Comparison of ENCODE assay signal across 8 mouse cellular contexts in genomic region chr14:45389194-45389593, GRCm38 (mm10). TPM values are rescaled to one million over a fixed set of nuclear protein-coding genes. Genes with fewer than 3 reads are reported as not detected.
DNase-seq lines count a peak whose midpoint lies in the region; ATAC-seq and TF ChIP-seq lines count a peak whose summit lies in the region.

No protein-coding gene starts in this region.

- H3K9me3 ChIP-seq in kidney, postnatal 0 days (replicated peaks; ENCODE audit: low read length): no peaks in the 10 kb centered on the region
- H3K9me3 ChIP-seq in midbrain, postnatal 0 days (ENCODE audit: low read length): no peaks in the 10 kb centered on the region

- no peak for TF ChIP-seq CTCF in kidney, postnatal 0 days (IDR thresholded peaks at IDR 0.05; ENCODE audit: low read depth)
- no peak for TF ChIP-seq CTCF in midbrain, postnatal 0 days (IDR thresholded peaks at IDR 0.05)

- peaks cover 13% of the 10 kb centered on the region; the same call in 1 of the 2 replicates for H3K4me1 ChIP-seq in kidney, postnatal 0 days (replicated peaks; ENCODE audit: insufficient read depth, low read length)
- H3K4me1 ChIP-seq in midbrain, postnatal 0 days (ENCODE audit: insufficient read depth, low read length): peaks cover 3% of the 10 kb centered on the region; the same call in 1 of the 2 replicates

- DNase-seq in kidney, postnatal 0 days (ENCODE audit: low spot score): no peak
- DNase-seq in kidney, postnatal 10 days: no peak
- no peak for DNase-seq in midbrain, postnatal 0 days (ENCODE audit: low spot score)
- DNase-seq in left cerebral cortex, adult 9 months (ENCODE audit: low spot score in 2 of 2): no peak
- DNase-seq in frontal cortex, adult 2 months (ENCODE audit: extremely low spot score in 1 of 2, low spot score in 1 of 2): no peak
- no peak for DNase-seq in cerebellum, postnatal 10 days

- peak; percentile 14; the same call in 1 of the 2 replicates for ATAC-seq in kidney, postnatal 0 days (replicated peaks; ENCODE audit: low FRiP score, low read depth)
- ATAC-seq in common myeloid progenitor, adult 5-6 weeks (replicated peaks; ENCODE audit: low read depth, poor library complexity, severe bottlenecking): peak; percentile 19; the same call in 1 of the 2 replicates
- peak; percentile 36 for ATAC-seq in inflammation-experienced regulatory T-cells, adult 6 months
- peak; percentile 61; the same call in 1 of the 2 replicates for ATAC-seq in midbrain, postnatal 0 days (ENCODE audit: low FRiP score)

- no peaks in the 10 kb centered on the region for H3K27me3 ChIP-seq in kidney, postnatal 0 days (ENCODE audit: insufficient read depth, low read length)
- no peaks in the 10 kb centered on the region for H3K27me3 ChIP-seq in midbrain, postnatal 0 days (ENCODE audit: insufficient read depth, low read length)

- H3K9ac ChIP-seq in kidney, postnatal 0 days (ENCODE audit: low read depth, low read length): peak overlapping the region; percentile 91
- peak overlapping the region; percentile 83 for H3K9ac ChIP-seq in midbrain, postnatal 0 days (replicated peaks; ENCODE audit: low read length, poor library complexity, severe bottlenecking)

- peak overlapping the region; percentile 92 for H3K4me3 ChIP-seq in kidney, postnatal 0 days (replicated peaks; ENCODE audit: low read depth, low read length)
- peak overlapping the region; percentile 70 for H3K4me3 ChIP-seq in midbrain, postnatal 0 days (ENCODE audit: low read depth, low read length)

- H3K4me2 ChIP-seq in kidney, postnatal 0 days (ENCODE audit: low read length): peak overlapping the region; percentile 91
- peak overlapping the region; percentile 79 for H3K4me2 ChIP-seq in midbrain, postnatal 0 days (ENCODE audit: low read depth, low read length, poor library complexity, severe bottlenecking)

- WGBS in kidney, postnatal 0 days: 12% methylated on average over 3 of the region's 3 CpGs
- 10% methylated on average over 3 of the region's 3 CpGs for WGBS in midbrain, postnatal 0 days

- peak overlapping the region; percentile 96 for H3K27ac ChIP-seq in kidney, postnatal 0 days
- peak overlapping the region; percentile 78 for H3K27ac ChIP-seq in midbrain, postnatal 0 days (ENCODE audit: low read depth, low read length)

- no peaks in the 10 kb centered on the region for H3K36me3 ChIP-seq in kidney, postnatal 0 days (ENCODE audit: insufficient read depth, low read length)
- no peaks in the 10 kb centered on the region for H3K36me3 ChIP-seq in midbrain, postnatal 0 days (ENCODE audit: insufficient read depth, low read length)

RNA-seq across cellular contexts. Expression of gene Gnpnat1, which starts 15.5 kb away (rescaled TPM):
- 79.0 and 83.3 TPM in 2 replicates for polyA plus RNA-seq in kidney, postnatal 0 days (2015; fragmentation: Nextera tagmentation; extraction: Ambion mirVana)
- 23.3 and 31.1 TPM in 2 replicates for total RNA-seq in common myeloid progenitor, adult 5-6 weeks (2017)
- 10 to 100 TPM; 64.5 to 76.8 (median 67.6) TPM for polyA plus RNA-seq in inflammation-experienced regulatory T-cells, adult 6 months (2017; shearing (Covaris generic))
- 17.6 and 26.2 TPM in 2 replicates for total RNA-seq in midbrain, postnatal 0 days (2014; rRNA removed)
- polyA plus RNA-seq in midbrain, postnatal 0 days (2015; fragmentation: Nextera tagmentation; extraction: Ambion mirVana): 19.1 and 23.5 TPM in 2 replicates
- polyA plus RNA-seq in frontal cortex, adult 2 months (2012; rRNA removed): 10.5 and 12.4 TPM in 2 replicates

RNA-seq across cellular contexts. Expression of gene Styx, which starts 38.3 kb away (rescaled TPM):
- 79.9 and 82.3 TPM in 2 replicates for polyA plus RNA-seq in kidney, postnatal 0 days (2015; fragmentation: Nextera tagmentation; extraction: Ambion mirVana)
- total RNA-seq in common myeloid progenitor, adult 5-6 weeks (2017): 19.3 and 26.5 TPM in 2 replicates
- polyA plus RNA-seq in inflammation-experienced regulatory T-cells, adult 6 months (2017; shearing (Covaris generic)): 10 to 100 TPM; 11.9 to 21.8 (median 19.3) TPM
- 24.3 and 26.8 TPM in 2 replicates for total RNA-seq in midbrain, postnatal 0 days (2014; rRNA removed)
- polyA plus RNA-seq in midbrain, postnatal 0 days (2015; fragmentation: Nextera tagmentation; extraction: Ambion mirVana): 64.0 and 72.1 TPM in 2 replicates
- polyA plus RNA-seq in frontal cortex, adult 2 months (2012; rRNA removed): 15.6 and 17.5 TPM in 2 replicates

RNA-seq across cellular contexts. Expression of gene Psmc6, which starts 59.6 kb away (rescaled TPM):
- 146 and 147 TPM in 2 replicates for polyA plus RNA-seq in kidney, postnatal 0 days (2015; fragmentation: Nextera tagmentation; extraction: Ambion mirVana)
- 222 and 266 TPM in 2 replicates for total RNA-seq in common myeloid progenitor, adult 5-6 weeks (2017)
- 100 to 1,000 TPM; 151 to 213 (median 169) TPM for polyA plus RNA-seq in inflammation-experienced regulatory T-cells, adult 6 months (2017; shearing (Covaris generic))
- total RNA-seq in midbrain, postnatal 0 days (2014; rRNA removed): 105 and 128 TPM in 2 replicates
- 136 and 139 TPM in 2 replicates for polyA plus RNA-seq in midbrain, postnatal 0 days (2015; fragmentation: Nextera tagmentation; extraction: Ambion mirVana)
- 89.6 and 96.8 TPM in 2 replicates for polyA plus RNA-seq in frontal cortex, adult 2 months (2012; rRNA removed)
